Mouse (Mus musculus): ENCODE measurements around the gene Adam11.

- TF ChIP-seq POLR2A (IDR thresholded peaks at IDR 0.05; ENCODE audit: extremely low read depth, insufficient read depth, low read length) (no peak), CTCF (IDR thresholded peaks at IDR 0.05; ENCODE audit: low read depth, low read length) (no peak)
Measured at GRCm38 (mm10) chr11:102821231-102821630, 60.0 kb downstream of the Adam11 start.

Measured in liver, adult 2 months (tissue).